Mouse (Mus musculus): ENCODE results near the gene Abraxas2. TPM values are rescaled to one million over a fixed set of nuclear protein-coding genes. Genes with fewer than 3 reads are reported as not detected.

The Abraxas2 gene
- polyA plus RNA-seq, 1 experiment, result 12.2 TPM

DNA sequence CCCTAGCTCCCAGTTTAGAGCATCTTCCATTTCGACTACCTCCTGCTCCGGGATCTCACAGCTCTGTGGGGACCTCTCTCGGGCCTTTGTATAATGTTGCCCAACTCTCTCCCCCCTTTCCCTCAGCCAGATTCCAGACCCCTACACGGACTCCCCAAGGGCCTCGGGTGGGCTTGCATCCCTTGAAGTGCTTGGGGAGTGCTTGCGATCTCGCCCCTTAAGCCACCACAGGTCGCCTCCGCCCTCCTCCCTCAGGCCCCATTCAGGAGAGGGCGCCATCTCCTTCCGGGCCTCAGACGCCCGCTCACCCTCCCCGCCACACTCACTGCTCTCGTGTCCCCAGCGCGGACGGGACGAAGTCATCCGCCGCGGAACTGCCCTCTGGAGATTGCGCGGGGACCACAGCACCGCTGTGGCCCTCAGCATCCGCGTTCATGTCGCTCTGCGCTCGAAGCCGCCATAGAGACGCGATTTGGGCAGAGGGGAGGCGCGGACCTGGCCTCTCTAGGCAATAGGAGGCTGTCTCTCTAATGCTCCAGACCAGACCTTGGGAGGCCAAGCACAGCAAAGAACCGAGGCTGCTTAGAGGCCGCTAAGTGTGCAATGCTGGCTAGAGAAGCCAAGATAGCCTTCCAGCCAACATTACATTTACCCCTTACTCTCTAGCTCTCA lies 6.7 kb upstream of the Abraxas2 start, which contains the start of gene Eef1akmt2:
TSS of gene Eef1akmt2 (minus strand) at position 501 of the 672 bp plus-strand sequence.
- TF ChIP-seq POLR2A (IDR thresholded peaks at IDR 0.05; ENCODE audit: borderline replicate concordance, extremely low read depth, low read depth, low read length) (peak; percentile 62; the same call in 1 of the 2 replicates), CTCF (IDR thresholded peaks at IDR 0.05; ENCODE audit: insufficient read depth, low read length) (no peak)
- 1% methylated on average over 37 of the region's 37 CpGs for WGBS

DNA sequence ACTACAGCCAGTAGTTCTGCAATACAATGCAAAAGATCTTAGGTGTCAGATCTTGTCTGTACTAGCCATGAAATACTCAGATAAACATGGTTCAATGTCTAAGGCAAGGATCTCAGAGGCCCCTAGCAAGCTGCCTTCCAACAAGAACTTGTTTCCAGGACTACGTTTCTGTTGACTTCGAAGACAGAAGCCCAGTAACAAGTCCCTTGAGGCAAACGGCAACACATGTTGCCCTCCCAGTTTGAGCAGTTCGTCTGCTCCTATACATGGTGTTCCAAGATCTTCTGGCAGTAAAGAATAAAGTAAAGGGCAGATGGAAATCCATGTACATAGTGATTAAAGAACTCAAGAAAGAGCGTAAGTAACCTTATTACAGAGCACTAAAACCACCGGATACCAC lies 5.7 kb upstream of the Abraxas2 start:
- no peak for TF ChIP-seq CTCF (IDR thresholded peaks at IDR 0.05; ENCODE audit: insufficient read depth, low read length)
- no peak for TF ChIP-seq POLR2A (IDR thresholded peaks at IDR 0.05; ENCODE audit: borderline replicate concordance, extremely low read depth, low read depth, low read length)
- H3K4me3 ChIP-seq (replicated peaks; ENCODE audit: extremely low read depth, low read depth, low read length), result no peak overlapping the region
- DNase-seq, result no peak
- H3K4me1 ChIP-seq (ENCODE audit: control insufficient read depth, insufficient read depth, low read length), result no peaks in the 10 kb centered on the region
- WGBS, result 88% methylated on average over 6 of the region's 6 CpGs

More for the DNA sequence above, 6.7 kb upstream of the Abraxas2 start, which contains the start of gene Eef1akmt2:
- DNase-seq, result peak; percentile 81
- Histone ChIP-seq H3K4me3 (replicated peaks; ENCODE audit: extremely low read depth, low read depth, low read length) (peak within 1 kb of the TSS; percentile 94), H3K4me1 (ENCODE audit: control insufficient read depth, insufficient read depth, low read length) (no peaks in the 10 kb centered on the region)

DNA sequence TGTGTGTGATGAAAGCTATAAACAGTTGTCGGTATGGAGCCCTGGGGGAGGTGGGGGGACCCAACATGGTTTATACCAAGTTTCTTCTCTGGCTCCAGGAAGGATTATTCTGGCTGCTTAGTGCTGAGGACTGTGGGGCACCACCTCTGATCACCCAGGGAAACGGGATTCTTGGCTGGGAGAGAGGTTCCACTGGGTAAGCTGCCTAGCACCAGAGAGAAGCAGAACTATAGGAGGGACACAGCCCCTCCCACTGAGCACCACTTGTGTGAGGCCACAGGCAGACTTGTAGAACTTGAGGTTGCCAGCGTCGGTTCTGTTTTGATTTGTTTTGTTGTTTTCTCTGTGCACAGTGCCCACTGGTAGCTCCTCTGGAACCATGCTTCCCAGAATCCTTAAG lies 5.1 kb upstream of the Abraxas2 start:
- 63% methylated on average over 4 of the region's 4 CpGs for WGBS
- no peak for DNase-seq
- no peak overlapping the region for H3K4me3 ChIP-seq (replicated peaks; ENCODE audit: extremely low read depth, low read depth, low read length)
- peaks cover 4% of the 10 kb centered on the region; the same call in 1 of the 2 replicates for H3K4me1 ChIP-seq (ENCODE audit: control insufficient read depth, insufficient read depth, low read length)
- TF ChIP-seq CTCF (IDR thresholded peaks at IDR 0.05; ENCODE audit: insufficient read depth, low read length) (no peak), POLR2A (IDR thresholded peaks at IDR 0.05; ENCODE audit: borderline replicate concordance, extremely low read depth, low read depth, low read length) (no peak)

DNA sequence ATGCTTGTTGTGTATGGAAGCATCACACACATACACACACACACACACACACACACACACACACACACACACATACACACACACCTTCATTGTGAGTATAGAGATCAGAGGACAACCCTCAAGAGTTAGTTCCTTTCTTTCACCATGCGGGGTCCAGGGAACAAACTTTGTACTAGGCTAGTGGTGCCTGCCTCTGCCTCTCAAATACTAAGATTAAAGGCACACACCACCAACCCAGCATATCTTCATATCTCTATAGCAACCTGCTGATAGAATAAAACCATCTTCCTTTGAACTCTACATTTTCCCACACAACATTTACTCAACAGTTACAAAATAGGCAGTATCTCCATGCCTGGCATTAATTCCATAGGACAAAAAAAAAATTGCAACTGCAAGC lies 2.9 kb upstream of the Abraxas2 start:
- H3K4me1 ChIP-seq (ENCODE audit: control insufficient read depth, insufficient read depth, low read length), result peaks cover 4% of the 10 kb centered on the region; the same call in 1 of the 2 replicates
- TF ChIP-seq POLR2A (IDR thresholded peaks at IDR 0.05; ENCODE audit: borderline replicate concordance, extremely low read depth, low read depth, low read length) (no peak), CTCF (IDR thresholded peaks at IDR 0.05; ENCODE audit: insufficient read depth, low read length) (no peak)
- 88% methylated on average over 1 of the region's 1 CpGs for WGBS
- DNase-seq, result no peak
- no peak overlapping the region for H3K4me3 ChIP-seq (replicated peaks; ENCODE audit: extremely low read depth, low read depth, low read length)

DNA sequence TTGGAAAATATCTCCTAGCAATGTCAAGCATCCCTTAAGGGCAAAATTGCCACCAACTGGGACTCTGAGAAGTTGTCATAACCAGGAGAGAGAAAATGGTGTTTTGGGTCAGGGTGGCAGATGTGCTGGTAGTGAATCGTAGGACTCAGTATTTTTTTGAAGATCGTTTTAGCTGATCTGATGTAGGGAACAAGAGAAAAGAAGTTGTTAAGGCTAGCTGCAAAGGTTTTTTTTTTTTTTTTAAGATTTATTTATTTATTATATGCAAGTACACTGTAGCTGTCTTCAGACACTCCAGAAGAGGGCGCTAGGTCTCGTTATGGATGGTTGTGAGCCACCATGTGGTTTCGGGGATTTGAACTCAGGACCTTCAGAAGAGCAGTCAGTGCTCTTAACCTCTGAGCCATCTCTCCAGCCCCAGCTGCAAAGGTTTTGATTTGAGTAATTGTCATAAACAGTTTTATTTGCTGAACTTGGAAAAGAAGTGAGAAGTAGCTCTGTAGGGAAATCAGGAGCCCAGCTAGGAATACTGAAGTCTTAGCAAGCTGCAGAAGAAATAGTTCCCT lies 899 bp upstream of the Abraxas2 start:
- 66% methylated on average over 5 of the region's 5 CpGs for WGBS
- no peak for DNase-seq

DNA sequence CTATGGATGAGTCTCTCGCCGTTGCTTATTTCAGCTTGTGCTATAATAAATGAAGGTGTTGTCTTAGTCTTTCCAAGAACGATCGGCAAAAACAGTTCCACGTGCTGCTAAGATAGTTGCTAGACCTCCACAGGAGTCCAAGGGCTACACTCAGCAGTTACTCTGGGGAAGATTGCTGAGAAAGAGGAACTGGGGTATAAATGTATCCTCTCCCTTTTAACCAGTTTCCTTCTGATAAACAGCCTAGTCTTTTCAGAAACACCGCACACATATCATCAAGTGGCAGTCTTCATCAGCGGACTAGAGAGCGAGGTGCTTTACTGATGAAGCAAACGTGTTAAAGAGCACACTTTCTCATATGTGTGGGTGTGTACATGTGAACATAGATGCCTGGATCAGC lies 7.3 kb downstream of the Abraxas2 start:
- Histone ChIP-seq H3K4me1 (ENCODE audit: control insufficient read depth, insufficient read depth, low read length) (no peaks in the 10 kb centered on the region), H3K4me3 (replicated peaks; ENCODE audit: extremely low read depth, low read depth, low read length) (no peak overlapping the region)
- no peak for DNase-seq
- no peak for TF ChIP-seq POLR2A (IDR thresholded peaks at IDR 0.05; ENCODE audit: borderline replicate concordance, extremely low read depth, low read depth, low read length)
- no peak for TF ChIP-seq CTCF (IDR thresholded peaks at IDR 0.05; ENCODE audit: insufficient read depth, low read length)
- 86% methylated on average over 9 of the region's 9 CpGs for WGBS

More for the DNA sequence above, 899 bp upstream of the Abraxas2 start:
- no peak overlapping the region for H3K4me3 ChIP-seq (replicated peaks; ENCODE audit: extremely low read depth, low read depth, low read length)
- peaks cover 4% of the 10 kb centered on the region; the same call in 1 of the 2 replicates for H3K4me1 ChIP-seq (ENCODE audit: control insufficient read depth, insufficient read depth, low read length)
- TF ChIP-seq POLR2A (IDR thresholded peaks at IDR 0.05; ENCODE audit: borderline replicate concordance, extremely low read depth, low read depth, low read length) (no peak), CTCF (IDR thresholded peaks at IDR 0.05; ENCODE audit: insufficient read depth, low read length) (no peak)

DNA sequence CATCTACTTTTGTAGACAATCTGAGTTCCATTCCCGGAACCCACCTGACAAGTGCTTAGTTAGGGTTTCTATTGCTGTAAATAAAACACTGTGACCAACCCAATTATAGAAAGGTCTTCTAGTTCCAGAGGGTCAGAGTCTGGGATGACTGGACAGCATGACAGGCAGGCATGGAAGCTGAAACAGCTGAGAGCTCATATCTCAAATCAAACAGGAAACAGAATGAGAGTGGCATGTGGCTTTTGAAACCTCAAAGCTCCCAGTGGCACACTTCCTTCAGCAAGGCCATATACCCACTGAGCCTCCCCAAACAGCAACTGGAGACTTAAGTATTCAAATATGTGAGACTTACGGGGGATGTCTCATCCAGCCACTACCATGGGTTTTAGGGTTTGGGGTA lies 14.0 kb downstream of the Abraxas2 start:
- TF ChIP-seq CTCF (IDR thresholded peaks at IDR 0.05; ENCODE audit: insufficient read depth, low read length), result no peak
- TF ChIP-seq POLR2A (IDR thresholded peaks at IDR 0.05; ENCODE audit: borderline replicate concordance, extremely low read depth, low read depth, low read length), result no peak
- WGBS, result 91% methylated on average over 2 of the region's 2 CpGs
- Histone ChIP-seq H3K4me1 (ENCODE audit: control insufficient read depth, insufficient read depth, low read length) (no peaks in the 10 kb centered on the region), H3K4me3 (replicated peaks; ENCODE audit: extremely low read depth, low read depth, low read length) (no peak overlapping the region)
- no peak for DNase-seq

DNA sequence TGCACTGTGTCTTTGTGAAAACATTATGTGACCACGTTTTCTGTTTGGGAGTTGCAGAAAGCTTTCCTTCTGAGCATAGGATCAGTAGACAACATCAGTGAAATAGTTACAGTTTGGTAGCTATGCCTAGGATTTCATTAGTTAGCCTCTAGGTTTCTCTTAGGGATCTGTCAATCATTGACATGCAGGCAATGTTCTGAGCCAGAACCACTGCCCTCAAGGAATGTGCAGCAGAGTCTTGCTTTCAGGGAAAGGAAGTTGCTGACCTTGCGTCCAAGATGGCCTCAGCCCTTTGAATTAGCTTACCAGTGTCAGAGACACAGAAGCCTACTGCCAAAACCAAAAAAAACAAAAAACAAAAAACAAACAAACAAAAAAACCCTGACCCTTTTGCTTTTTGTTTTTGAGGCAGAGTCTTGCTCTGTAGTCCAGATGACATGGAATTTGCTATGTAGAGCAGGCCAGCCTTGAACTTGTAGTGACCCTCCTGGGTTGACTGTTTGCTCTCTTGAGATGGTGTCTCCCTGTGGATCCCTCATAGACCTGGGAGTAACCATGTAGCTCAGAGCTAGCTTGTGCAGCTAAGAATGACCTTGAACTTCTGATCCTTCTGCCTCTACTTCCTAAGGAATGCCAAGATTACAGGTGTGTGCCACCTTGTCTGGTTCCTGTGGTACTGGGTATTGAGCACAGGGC lies 16.5 kb downstream of the Abraxas2 start:
- Histone ChIP-seq H3K4me3 (replicated peaks; ENCODE audit: extremely low read depth, low read depth, low read length) (no peak overlapping the region), H3K4me1 (ENCODE audit: control insufficient read depth, insufficient read depth, low read length) (no peaks in the 10 kb centered on the region)
- DNase-seq, result no peak
- TF ChIP-seq CTCF (IDR thresholded peaks at IDR 0.05; ENCODE audit: insufficient read depth, low read length) (no peak), POLR2A (IDR thresholded peaks at IDR 0.05; ENCODE audit: borderline replicate concordance, extremely low read depth, low read depth, low read length) (no peak)
- 90% methylated on average over 2 of the region's 2 CpGs for WGBS

DNA sequence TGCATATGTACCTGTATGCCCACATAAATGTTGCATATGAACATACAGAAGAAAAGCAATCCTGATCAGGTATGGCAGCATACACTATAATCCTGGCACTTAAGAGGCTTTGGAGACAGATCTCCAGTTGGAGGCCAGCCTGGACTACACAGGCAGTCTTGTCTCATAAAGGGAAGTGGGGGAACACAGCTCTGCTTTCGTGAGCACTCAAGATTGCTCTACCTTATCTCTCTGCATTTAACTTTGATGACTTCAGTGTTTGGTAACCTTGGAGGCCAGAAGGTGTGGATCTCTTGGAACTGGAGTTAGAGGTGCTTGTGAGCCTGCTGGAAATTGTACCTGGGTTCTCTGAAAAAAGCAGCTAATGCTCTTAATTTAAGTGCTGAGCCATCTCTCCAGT lies 21.3 kb downstream of the Abraxas2 start:
- Histone ChIP-seq H3K4me1 (ENCODE audit: control insufficient read depth, insufficient read depth, low read length) (no peaks in the 10 kb centered on the region), H3K4me3 (replicated peaks; ENCODE audit: extremely low read depth, low read depth, low read length) (no peak overlapping the region)
- WGBS, result 85% methylated on average over 1 of the region's 1 CpGs
- TF ChIP-seq POLR2A (IDR thresholded peaks at IDR 0.05; ENCODE audit: borderline replicate concordance, extremely low read depth, low read depth, low read length) (no peak), CTCF (IDR thresholded peaks at IDR 0.05; ENCODE audit: insufficient read depth, low read length) (no peak)
- DNase-seq, result no peak
